Mouse (Mus musculus): ENCODE measurements at regions not wholly inside any gene's neighbourhood (a gene's known extent, or its start where the extent isn't known, plus 50 kb on each side); places are given as distances from the start of the nearest gene placed in this dataset.
"Not testable (repeated sequence)": the region's sequence is repeated elsewhere in the genome, so short reads cannot be mapped to it uniquely, and the experiment has no call there.

GRCm38 (mm10) chr8:20121391-20121909 lies 218.3 kb downstream of the Gm31371 start:
- intact Hi-C loops (cut with DNase I); DNase-seq: not testable (repeated sequence)

DNA sequence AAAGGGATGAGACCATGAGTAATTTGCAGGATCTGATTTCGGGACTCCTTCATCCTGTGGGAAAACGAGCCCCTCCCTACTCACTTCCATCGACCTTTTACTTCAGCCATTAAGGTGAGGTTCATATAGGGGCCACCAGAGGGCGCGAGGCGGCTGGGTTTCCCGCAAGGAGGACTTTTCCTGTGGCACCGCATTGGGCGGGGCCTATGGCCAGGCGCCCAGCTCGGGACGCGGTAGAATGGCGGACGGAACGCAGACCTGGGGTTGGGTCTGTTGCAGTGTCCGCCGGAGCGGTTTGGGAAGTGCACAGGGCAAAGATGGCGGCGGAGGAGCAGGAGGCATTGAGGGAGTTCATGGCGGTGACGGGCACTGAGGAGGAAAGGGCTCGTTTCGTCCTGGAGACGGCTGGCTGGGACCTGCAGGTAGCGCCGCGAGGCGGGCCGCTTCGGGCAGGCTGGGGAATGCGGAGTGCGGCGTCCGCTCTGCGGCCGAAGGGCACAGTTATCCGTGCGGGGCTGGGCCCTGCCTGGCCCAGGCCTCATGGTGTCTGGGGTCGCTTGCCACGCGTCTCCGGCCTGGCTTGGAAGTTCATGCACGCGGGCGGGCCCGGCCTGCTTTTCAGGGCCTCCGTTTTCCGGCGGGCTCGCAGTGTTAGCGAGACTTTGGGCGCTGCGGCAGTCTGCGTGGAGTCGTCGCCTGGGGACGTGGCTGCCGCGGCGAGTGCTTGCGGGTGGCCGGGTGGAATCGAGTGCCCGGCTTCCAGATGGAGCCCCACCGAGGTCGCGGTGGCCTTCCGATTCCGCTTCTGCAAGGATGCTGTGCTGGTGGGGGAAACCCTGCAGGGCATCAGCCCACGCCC lies 219.1 kb downstream of the Gm31371 start:
- DNase-seq = peak; percentile 100
- intact Hi-C loops (cut with DNase I) = not testable (repeated sequence)

- DNase-seq; intact Hi-C loops (cut with DNase I): not testable (repeated sequence)
Measured at GRCm38 (mm10) chr8:20123545-20123944, 220.4 kb downstream of the Gm31371 start.

DNA sequence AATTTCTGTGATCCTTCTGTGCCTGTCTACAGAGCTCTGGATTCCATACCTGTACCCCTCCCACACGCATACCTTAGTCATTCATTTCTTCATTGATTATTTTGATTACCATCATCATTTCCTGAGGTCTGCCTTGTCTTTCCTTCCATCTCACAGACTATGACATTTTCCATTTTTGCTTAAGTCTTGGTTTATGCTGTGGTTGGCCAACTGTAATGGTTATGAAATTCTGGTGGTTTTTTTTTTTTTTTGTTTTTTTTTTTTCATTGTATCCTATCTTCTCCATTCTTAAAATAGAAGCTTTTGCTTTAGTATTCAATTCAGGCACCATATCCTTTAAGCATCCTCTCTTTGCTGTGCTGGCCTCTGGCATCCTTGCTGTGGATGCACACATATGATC lies 227.4 kb downstream of the Gm15319 start:
- intact Hi-C loops (cut with DNase I); DNase-seq: not testable (repeated sequence)

DNA sequence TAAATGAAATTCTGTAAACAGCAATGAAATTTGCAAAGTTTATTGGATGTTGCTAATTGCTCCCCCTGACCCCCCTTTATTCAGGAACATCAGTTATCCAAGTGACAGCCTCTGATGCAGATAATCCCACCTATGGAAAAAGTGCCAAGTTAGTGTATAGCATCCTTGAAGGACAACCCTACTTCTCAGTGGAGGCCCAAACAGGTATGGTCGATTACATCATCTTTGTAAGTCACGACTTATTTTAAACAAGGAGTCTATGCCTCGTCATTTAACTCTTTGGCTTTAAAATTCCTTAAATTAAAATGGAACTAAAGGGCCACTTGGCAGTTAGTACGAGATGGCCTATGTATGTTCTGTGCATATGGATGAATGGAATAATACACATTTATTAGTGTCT lies 217.6 kb downstream of the Gm15319 start:
- intact Hi-C loops (cut with DNase I); DNase-seq: not testable (repeated sequence)

DNA sequence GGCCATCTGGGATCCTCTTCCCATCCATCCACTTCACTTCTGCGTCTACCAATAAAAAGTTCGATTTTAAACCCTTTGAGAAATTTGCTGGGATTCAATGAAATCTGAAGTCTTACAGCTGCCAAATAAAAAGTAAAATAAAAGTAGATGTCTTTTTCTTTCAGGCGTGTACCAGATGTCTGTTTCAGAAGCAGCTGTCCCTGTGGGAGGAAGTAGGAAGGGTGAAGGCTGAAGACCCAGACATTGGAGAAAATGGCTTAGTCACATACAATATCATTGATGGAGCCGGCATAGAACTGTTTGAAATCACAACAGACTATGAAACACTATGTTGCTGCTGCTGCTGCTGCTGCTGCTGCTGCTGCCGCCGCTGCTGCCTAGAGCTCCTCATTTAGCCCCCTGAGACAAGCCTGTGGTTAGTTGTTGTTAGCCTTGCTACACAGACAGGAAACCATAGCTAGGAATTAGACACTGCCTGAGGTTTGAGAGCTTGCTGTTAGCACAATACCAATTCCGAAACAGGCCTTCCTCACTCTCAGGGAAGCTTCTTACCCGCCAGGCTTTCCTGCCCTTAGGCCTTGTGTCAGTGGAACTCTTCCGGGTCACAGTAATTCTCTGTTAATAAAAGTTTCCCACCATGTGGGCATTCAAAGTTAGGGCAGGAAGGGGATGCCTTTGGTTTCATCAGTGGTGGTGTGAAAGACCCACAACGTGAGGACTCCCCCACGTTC lies 211.5 kb downstream of the Gm15319 start:
- intact Hi-C loops (cut with DNase I); DNase-seq: not testable (repeated sequence)

- intact Hi-C loops (cut with DNase I) = not testable (repeated sequence)
Measured at GRCm38 (mm10) chr8:20154091-20154490, 208.9 kb downstream of the Gm15319 start.

More at GRCm38 (mm10) chr8:20154091-20154490, 208.9 kb downstream of the Gm15319 start:
- not testable (repeated sequence) for DNase-seq

Data from heart, postnatal 10 days (tissue).